Mouse (Mus musculus) liver, postnatal 0 days (tissue): ENCODE results near the gene Spocd1.

Experiments
- CTCF ChIP-seq: sonication (generic); IDR thresholded peaks from 2 replicates; pipeline ENCODE4 v1.5.1; 2016; ENCODE audit warnings: antibody characterized with exemption, low read depth
- EP300 ChIP-seq: IDR thresholded peaks from 2 replicates; pipeline ENCODE4 v1.6.1; 2016; ENCODE audit warnings: antibody characterized with exemption, low read depth, mild to moderate bottlenecking

- TF ChIP-seq EP300 = no peak
- TF ChIP-seq CTCF = no peak
Observed at GRCm38 (mm10) chr4:129983046-129983445, 54.0 kb downstream of the Spocd1 start.
